Mouse (Mus musculus): ENCODE measurements around the gene Gcfc2. TPM values are rescaled to one million over a fixed set of nuclear protein-coding genes. Genes with fewer than 3 reads are reported as not detected.
A peak's percentile ranks its signal among the peaks of the same experiment; 100 is the strongest.

Gene Gcfc2
- total RNA-seq (2021), result 10 to 100 TPM; 14.4 to 18.0 TPM
- long read RNA-seq, experiment 1, partial matches to known transcripts, result 1 of 6 reads
- long read RNA-seq, experiment 1, other reads (novel, unspliced or antisense), result 5 of 6 reads
- long read RNA-seq, experiment 2, full-length matches to known transcripts, result 3 of 7 reads
- long read RNA-seq, experiment 2, partial matches to known transcripts, result 0 of 7 reads
- long read RNA-seq, experiment 2, other reads (novel, unspliced or antisense), result 4 of 7 reads

DNA sequence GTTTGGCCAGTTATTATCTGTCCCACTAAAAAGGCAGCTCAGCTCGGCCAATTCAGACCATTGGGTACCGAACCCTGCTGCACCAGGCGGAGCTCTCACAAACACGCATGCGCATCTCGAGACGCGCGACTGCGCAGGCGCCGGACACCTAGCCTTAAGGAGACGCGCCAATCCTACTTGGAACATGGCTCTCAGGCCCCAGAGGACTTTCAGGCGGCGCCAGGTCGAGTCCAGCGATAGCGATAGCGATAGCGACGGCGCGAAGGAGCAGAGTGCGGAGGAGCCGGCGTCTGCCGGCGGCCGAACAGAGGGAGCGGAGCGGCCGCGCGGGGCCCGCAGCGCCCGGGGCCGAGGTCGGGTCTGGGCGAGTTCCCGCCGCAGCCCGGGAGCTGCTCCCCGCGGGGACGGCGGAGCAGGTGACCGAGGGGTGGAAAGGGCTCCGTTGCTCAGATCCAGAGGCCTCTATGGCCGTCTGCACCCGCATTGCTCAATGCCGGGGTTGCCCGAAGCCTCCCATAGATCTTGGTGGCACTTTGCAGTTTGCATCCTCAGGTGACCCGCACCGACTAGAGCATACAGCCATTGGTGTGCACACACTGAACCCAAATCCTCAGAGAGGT is at the start of gene Gcfc2:
Gene Gcfc2, plus strand, starts transcription at position 147 of the 620 bp plus-strand sequence.
- H3K4me3 ChIP-seq, result peak within 1 kb of the TSS; percentile 69
- peak; percentile 93 to 97 for DNase-seq (ENCODE audit: low spot score in 2 of 2)
- H3K27ac ChIP-seq, result peak within 1 kb of the TSS; percentile 89
- TF ChIP-seq CTCF (conservative IDR thresholded peaks at IDR 0.05), result no peak

DNA sequence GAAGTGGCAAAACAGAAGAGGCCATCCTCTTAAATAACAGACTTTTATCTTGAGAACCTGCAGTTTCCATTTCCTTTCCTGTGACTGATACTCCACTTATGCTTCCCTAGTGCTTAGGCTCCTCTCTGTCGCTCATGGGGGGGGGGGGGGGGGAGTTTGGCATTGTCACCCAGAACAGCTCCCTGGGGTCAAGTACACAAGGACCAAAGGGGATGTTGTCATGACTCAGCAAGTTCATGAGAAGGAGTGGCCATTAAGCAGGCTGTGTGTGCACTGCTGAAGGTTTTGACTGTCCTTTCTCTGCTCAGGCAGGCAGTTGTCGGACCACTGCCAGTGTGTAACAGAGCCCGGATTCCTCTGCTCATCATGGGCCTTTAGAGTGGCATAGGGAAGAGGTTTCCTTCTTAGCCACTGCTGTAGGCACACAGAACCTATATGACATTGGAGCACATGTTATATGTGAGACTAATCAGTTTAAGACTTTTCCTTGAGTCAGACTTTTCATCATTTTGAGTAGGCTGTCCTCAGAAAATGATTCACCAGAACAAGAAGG is 27.7 kb upstream of the Gcfc2 start:
- no peak overlapping the region for H3K4me3 ChIP-seq
- TF ChIP-seq CTCF (conservative IDR thresholded peaks at IDR 0.05), result no peak
- DNase-seq (ENCODE audit: low spot score in 2 of 2), result no peak
- H3K27ac ChIP-seq, result no peak overlapping the region

DNA sequence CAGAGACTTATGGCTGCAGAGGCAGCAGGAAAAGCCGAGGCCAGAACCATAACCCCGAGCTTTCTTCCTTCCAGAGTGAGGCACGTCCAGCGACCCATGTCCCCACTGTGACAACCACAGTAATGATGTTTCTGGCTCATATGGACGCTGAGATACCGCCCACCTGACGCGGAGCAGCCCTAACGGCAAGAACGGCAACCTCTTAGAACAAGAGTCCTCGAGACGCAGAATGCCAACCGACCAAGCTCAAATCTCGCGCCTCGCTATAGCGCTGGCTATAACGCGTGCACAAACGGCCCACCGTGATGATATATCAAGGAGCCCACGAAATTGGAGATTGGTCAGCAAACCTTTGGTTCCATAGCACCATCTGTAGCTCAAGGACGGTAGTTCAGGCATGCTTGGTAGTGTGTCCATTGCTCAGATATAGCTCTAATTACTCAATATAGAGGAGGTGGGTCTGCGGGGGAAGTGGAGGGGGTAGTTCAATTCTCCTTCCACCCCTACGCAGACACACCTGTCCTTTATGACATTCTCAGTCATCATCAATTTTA is 13.1 kb upstream of the Gcfc2 start:
- H3K27ac ChIP-seq, result no peak overlapping the region
- H3K4me3 ChIP-seq, result no peak overlapping the region
- TF ChIP-seq CTCF (conservative IDR thresholded peaks at IDR 0.05), result peak; percentile 54
- no peak for DNase-seq (ENCODE audit: low spot score in 2 of 2)

DNA sequence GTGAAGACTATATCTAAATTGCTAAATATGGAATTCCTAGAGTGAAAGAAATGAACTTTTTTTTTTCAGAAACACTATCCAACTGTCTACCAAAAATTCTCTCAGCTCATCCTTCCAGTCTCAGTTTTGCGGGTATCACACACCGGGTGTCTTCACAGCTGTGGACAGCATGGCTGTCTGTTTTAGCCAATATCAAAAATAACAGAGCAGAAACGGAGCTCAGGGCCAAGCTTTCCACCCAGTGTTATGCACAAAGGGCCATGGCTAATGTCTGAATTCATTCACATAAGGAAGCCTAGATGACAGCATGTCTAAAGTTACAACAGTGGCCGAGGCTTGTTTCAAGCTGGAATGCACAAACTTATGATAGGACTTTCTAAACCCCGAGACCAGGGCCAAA is 12.2 kb upstream of the Gcfc2 start:
- no peak for DNase-seq (ENCODE audit: low spot score in 2 of 2)
- no peak overlapping the region for H3K27ac ChIP-seq
- no peak overlapping the region for H3K4me3 ChIP-seq
- TF ChIP-seq CTCF (conservative IDR thresholded peaks at IDR 0.05), result no peak

DNA sequence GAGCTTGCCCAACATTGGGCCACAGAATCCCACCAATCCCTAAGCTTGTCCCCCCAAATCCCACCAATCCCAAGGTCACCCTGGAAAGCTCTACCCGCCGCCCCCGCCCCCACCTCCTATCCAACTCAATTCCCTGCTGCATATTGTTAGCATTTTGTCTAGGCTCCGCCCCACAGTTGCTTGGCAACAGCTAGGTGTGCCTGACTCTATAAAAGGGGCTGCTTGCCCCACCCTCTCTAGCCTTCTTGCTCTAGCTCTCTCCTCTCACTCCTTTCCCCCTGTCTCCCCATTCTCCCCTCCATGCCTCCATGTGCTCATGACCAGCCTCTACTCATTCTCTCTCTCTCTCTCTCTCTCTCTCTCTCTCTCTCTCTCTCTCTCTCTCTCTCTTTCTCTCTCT is 11.8 kb upstream of the Gcfc2 start:
- H3K27ac ChIP-seq, result no peak overlapping the region; the same call in 1 of the 2 replicates
- no peak for DNase-seq (ENCODE audit: low spot score in 2 of 2)
- H3K4me3 ChIP-seq, result no peak overlapping the region
- no peak for TF ChIP-seq CTCF (conservative IDR thresholded peaks at IDR 0.05)

DNA sequence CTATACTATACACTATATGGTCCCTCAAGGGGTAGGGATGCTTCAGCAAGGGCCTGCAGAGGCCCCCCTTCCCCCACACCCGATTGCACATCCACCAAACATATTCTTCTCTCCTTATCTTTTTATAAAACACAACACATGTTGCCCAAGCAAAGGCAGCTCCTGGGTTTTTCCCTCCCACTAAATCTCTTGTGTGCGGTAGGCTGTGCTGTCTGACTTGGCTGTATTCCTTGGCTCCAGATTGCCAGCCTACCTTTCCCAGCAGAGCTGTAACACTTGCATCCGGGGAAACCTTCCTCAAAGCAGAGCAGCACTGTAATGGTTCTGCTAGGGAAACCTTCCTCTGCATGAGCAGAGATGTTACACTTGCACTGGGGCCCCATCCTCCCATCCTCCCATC is 11.3 kb upstream of the Gcfc2 start:
- DNase-seq (ENCODE audit: low spot score in 2 of 2), result peak; percentile 66 to 81
- TF ChIP-seq CTCF (conservative IDR thresholded peaks at IDR 0.05), result no peak
- no peak overlapping the region for H3K4me3 ChIP-seq
- H3K27ac ChIP-seq, result peak overlapping the region; percentile 32; the same call in 1 of the 2 replicates

DNA sequence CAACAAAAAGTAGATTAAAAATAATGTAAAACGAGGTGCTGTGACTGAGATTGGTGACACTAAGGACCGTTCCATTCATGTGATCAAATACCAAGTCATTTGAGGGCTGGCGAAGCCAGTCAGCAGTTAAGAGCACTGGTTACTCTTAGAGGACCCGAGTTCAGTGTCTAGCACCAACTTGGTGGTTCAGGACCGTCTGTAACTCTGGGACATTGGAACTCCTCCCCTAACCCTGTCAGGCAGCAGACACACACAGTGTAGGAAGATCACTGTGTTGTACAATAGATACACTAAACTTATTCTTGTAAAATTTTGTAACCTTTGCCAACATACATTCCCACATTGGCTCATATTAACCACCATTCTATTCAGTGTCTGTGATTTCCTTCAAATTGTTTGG is 835 bp downstream of the Gcfc2 start:
- no peak for TF ChIP-seq CTCF (conservative IDR thresholded peaks at IDR 0.05)
- Histone ChIP-seq H3K4me3 (peak overlapping the region; percentile 69), H3K27ac (peak overlapping the region; percentile 89)
- no peak for DNase-seq (ENCODE audit: low spot score in 2 of 2)

DNA sequence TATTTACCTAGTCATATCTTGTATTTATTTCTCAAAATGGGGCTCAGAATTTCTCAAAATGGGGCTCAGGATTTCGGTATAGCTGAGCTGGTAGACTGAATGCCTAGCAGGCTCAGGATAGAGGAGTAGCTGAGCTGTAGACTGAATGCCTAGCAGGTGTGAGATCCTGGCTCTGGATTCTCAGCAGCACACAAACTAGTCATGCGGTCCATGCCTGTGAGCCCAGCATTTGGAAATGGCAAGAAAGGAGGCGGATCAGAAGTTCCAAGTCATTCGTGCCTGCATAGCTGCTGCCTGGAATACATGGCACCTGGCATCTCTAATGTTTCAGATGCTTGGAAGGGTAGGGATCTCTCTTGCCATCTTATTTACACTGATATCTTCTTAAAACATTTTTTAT is 5.9 kb downstream of the Gcfc2 start:
- no peak for TF ChIP-seq CTCF (conservative IDR thresholded peaks at IDR 0.05)
- Histone ChIP-seq H3K4me3 (no peak overlapping the region), H3K27ac (no peak overlapping the region)
- no peak for DNase-seq (ENCODE audit: low spot score in 2 of 2)

DNA sequence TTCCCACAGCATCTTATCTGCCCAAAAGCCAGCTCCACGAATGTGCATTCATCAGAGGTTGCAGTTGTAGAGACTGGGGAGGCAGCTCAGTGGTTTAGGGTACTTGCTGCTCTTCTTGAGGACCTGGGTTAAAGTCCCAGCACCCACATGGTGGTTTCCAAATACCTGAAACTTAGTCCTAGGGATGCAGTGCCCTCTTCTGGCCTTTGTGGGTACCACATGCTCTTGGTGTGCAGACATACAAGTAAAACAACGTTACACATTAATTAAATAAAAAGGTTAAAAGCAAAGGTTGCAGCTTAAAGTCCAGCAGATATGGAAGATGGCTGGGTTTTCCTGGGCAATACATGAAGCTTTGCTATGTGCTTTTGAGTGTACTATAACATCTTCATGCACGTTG is 9.8 kb downstream of the Gcfc2 start:
- no peak overlapping the region for H3K4me3 ChIP-seq
- peak; percentile 56 for TF ChIP-seq CTCF (conservative IDR thresholded peaks at IDR 0.05)
- DNase-seq (ENCODE audit: low spot score in 2 of 2), result no peak
- H3K27ac ChIP-seq, result no peak overlapping the region

DNA sequence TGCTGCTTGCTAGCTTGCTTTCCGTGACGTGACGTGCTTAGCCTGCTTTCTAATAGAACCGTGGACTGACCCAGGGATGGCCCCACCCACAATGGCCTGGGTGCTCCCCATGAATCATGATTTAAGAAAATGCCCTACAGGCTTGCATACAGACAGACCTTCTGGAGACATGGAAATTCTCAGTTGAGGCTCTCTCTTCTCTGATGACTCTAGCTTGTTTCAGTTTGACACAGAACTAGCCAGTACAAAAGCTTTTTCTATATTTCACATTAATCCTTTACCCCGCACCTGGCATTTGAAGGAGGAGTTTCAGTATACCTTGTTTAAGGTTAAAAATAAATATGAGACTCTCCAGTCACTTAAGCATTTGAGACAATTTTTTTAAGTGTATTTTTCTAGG is 18.2 kb downstream of the Gcfc2 start:
- Histone ChIP-seq H3K27ac (no peak overlapping the region), H3K4me3 (no peak overlapping the region)
- no peak for TF ChIP-seq CTCF (conservative IDR thresholded peaks at IDR 0.05)
- DNase-seq (ENCODE audit: low spot score in 2 of 2), result no peak

DNA sequence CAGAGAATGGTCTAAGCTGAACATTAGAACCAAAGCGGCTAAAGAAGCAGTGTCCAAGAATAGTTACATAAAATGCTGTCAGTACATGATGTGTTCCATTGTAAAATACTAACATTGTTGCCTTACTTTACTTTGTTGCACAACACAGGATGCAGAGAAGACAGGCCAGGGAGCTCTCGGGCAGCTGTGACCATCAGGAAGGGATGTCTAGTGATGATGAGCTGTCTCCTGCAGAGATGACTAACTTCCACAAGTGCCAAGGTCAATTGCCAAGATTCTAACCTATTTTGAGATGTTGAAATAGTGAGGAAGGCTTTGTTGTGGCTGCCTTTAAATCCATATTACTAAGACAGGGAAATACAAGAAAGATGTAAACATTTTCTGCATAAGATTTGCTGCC is 19.8 kb downstream of the Gcfc2 start:
- H3K4me3 ChIP-seq, result no peak overlapping the region
- TF ChIP-seq CTCF (conservative IDR thresholded peaks at IDR 0.05), result no peak
- DNase-seq (ENCODE audit: low spot score in 2 of 2), result no peak
- no peak overlapping the region for H3K27ac ChIP-seq

DNA sequence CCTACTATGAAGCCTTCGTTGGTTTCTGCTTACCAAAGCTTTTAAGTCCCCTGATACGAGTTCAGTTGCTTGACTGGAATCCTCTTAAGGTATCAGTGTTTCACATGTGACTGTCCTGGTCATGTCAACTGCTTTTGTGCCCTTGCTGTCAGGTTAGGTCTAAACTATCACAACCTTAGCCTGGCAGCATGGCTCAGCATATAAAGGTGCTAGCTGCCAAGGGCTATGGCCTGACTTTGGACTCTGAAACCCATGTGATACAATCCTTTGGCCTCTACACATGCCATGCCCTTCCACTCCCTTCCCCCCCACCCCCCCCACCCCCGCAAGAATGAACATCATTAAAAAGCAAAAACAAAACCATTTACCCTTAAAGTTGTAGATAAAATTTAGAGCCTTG is 21.0 kb downstream of the Gcfc2 start:
- no peak overlapping the region for H3K27ac ChIP-seq
- DNase-seq (ENCODE audit: low spot score in 2 of 2), result no peak
- no peak overlapping the region for H3K4me3 ChIP-seq
- no peak for TF ChIP-seq CTCF (conservative IDR thresholded peaks at IDR 0.05)

DNA sequence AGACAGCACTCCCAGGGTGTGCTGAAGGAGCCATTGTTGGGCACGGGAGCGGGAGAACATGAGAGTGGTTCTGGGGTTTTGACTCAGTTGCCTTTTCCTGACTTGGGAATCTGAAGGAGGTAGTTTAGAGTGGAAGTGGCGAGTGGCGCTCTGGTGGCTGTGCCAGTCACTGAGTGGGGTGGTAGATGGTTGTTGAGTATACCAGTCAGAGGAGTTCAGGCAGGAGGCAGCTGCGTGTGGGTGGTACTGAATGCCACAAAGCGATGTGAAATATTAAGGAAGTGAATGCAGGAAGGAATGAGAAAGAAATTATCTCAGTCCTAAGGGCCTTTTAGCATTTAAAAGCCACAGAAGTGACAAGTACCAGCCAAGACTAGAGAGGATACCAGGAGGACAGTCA is 23.4 kb downstream of the Gcfc2 start:
- TF ChIP-seq CTCF (conservative IDR thresholded peaks at IDR 0.05), result no peak

DNA sequence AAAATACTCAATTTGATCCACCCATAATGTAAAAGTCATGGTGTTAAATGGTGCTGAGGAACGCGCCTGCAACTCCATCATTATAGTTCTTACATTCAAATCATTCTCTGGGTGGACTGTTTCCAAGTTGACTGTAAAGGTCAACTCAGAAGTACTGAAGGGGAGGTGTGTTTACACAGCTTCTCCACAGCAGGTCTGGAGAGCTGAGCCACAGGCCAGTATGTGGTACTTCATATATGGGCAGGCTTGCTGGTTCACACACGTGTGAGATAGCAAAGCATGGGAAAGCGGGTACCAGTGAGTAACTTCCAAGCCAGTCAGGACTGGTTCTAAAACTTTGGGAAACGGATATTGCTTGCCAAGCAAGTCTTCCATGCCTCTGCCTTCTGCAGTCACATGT is 31.7 kb downstream of the Gcfc2 start:
- H3K4me3 ChIP-seq, result no peak overlapping the region
- no peak for TF ChIP-seq CTCF (conservative IDR thresholded peaks at IDR 0.05)
- no peak for DNase-seq (ENCODE audit: low spot score in 2 of 2)
- no peak overlapping the region for H3K27ac ChIP-seq

More for the DNA sequence above, 23.4 kb downstream of the Gcfc2 start:
- no peak overlapping the region for H3K4me3 ChIP-seq
- H3K27ac ChIP-seq, result no peak overlapping the region
- no peak for DNase-seq (ENCODE audit: low spot score in 2 of 2)
